Mouse (Mus musculus): ENCODE results near the gene Rabggtb. TPM values are rescaled to one million over a fixed set of nuclear protein-coding genes. Genes with fewer than 3 reads are reported as not detected.

Gene Rabggtb
- polyA plus RNA-seq, 1 experiment from 2014 or later = 41.5 TPM

DNA sequence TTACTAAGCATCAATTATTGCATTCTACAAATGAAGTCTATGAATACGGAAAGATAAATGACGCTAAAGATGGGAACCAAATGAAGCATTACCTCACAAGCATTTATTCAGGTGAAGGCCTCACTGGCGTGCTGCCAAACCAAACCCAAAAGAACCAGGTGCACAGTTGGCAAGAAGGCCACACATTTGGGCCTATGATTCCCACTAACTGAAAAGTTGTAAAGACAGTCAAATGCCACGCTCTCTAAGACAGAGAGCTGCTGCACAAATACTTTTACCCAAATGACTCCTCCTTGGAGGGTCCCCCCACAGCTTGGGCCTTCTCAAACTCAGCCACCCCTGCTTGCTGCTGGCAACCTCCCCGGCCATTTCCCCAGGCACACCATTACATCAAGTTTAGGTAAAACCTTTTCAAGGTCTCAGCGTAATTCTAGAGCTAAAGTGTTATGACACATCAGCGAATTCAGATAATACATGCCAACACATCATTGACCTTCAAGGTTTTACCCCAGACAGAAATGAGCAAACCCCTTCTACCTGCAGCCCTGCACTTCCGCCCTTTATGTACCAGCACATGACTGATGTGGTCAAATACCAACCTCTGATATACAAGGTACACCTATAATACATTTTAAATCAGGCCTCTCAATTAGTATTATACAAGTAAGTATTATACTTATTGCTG, 1.5 kb downstream of the Rabggtb start:
- no peaks in the 10 kb centered on the region for H3K27me3 ChIP-seq
- 50% methylated on average over 8 of the region's 8 CpGs for WGBS
- H3K9ac ChIP-seq = peak overlapping the region; percentile 97
- no peak overlapping the region for H3K27ac ChIP-seq
- H3K4me3 ChIP-seq = peak overlapping the region; percentile 89
- no peak for ATAC-seq (ENCODE audit: low FRiP score, low read depth)
- H3K4me1 ChIP-seq = peaks cover 48% of the 10 kb centered on the region
- H3K4me2 ChIP-seq (replicated peaks) = peak overlapping the region; percentile 87
- H3K9me3 ChIP-seq = no peaks in the 10 kb centered on the region
- H3K36me3 ChIP-seq = peaks cover 49% of the 10 kb centered on the region

GRCm38 (mm10) chr3:153910489-153910888, 2.3 kb downstream of the Rabggtb start:
- no peaks in the 10 kb centered on the region for H3K9me3 ChIP-seq
- H3K4me2 ChIP-seq (replicated peaks) = peak overlapping the region; percentile 87
- H3K4me1 ChIP-seq = peaks cover 48% of the 10 kb centered on the region
- ATAC-seq (ENCODE audit: low FRiP score, low read depth) = no peak
- no peaks in the 10 kb centered on the region for H3K27me3 ChIP-seq
- peak overlapping the region; percentile 97 for H3K9ac ChIP-seq
- H3K4me3 ChIP-seq = peak overlapping the region; percentile 89
- H3K27ac ChIP-seq = no peak overlapping the region
- H3K36me3 ChIP-seq = peaks cover 58% of the 10 kb centered on the region
- 75% methylated on average over 7 of the region's 7 CpGs for WGBS

DNA sequence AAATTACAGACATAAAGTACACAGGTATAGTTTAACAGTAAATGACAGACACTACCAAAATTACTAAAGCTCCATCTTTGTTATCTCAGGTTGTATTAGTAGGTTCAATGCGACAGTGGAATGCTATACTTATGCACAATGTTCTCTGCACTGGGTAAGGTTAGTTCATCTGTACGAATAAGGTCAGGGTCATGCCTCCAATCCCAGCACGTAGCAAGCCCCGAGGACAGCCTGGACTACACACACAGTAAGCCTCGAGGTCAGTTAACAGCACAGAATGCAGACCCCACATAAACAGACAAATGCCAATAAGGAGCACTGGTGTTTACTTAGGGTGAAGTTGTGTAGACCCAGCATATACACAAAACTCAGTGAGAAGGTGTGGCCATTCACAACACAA, 3.9 kb downstream of the Rabggtb start:
- H3K4me3 ChIP-seq = no peak overlapping the region
- H3K9me3 ChIP-seq = no peaks in the 10 kb centered on the region
- H3K4me2 ChIP-seq (replicated peaks) = peak overlapping the region; percentile 87
- no peak overlapping the region for H3K27ac ChIP-seq
- no peak overlapping the region for H3K9ac ChIP-seq
- peaks cover 47% of the 10 kb centered on the region for H3K4me1 ChIP-seq
- H3K36me3 ChIP-seq = peaks cover 74% of the 10 kb centered on the region
- no peaks in the 10 kb centered on the region for H3K27me3 ChIP-seq
- no peak for ATAC-seq (ENCODE audit: low FRiP score, low read depth)
- WGBS = 78% methylated on average over 5 of the region's 5 CpGs

DNA sequence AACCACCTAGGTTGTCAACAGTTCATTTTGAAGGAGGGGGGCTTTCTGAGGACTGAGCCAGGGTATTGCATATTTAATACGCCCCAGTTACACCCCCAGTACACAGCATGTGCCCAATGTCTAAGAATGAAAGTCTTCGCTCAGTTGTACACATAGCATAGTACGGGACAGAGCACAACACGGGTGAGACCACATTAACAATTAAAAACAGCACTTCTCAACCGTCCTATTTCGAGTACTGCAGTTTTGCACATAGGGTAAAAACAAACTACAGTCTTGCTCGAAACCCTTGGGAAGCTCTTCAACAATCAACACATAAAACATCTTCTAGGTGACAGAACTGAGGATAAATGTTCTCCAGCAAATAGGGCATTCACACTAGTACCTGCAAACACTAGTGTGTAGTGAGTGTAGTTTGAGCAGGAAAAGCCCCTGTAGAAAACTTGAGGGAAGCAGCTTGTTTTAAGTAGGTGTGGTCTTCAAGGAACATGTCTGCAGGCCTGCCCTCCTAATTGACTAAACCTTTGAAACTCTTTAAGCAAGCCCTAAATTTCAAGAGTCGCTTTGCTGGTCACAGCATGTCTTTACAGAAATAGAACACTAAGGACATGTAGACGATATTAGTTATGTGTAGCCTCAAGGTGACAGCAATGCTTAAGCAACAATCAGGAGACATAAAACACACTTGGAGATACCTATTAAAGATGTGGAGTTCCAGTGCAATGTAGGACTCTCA, 6.5 kb downstream of the Rabggtb start, which contains the start of gene Msh4:
Gene Msh4, minus strand, starts transcription at position 3 of the 736 bp plus-strand sequence.
- H3K9ac ChIP-seq = no peak within 1 kb of the TSS
- WGBS = 81% methylated on average over 9 of the region's 9 CpGs
- no peak within 1 kb of the TSS; the same call in 1 of the 2 replicates for H3K27ac ChIP-seq
- H3K4me1 ChIP-seq = peaks cover 34% of the 10 kb centered on the region
- no peak within 1 kb of the TSS for H3K4me2 ChIP-seq (replicated peaks)
- H3K36me3 ChIP-seq = peaks cover 81% of the 10 kb centered on the region
- no peak for ATAC-seq (ENCODE audit: low FRiP score, low read depth)
- H3K4me3 ChIP-seq = no peak within 1 kb of the TSS
- H3K9me3 ChIP-seq = no peaks in the 10 kb centered on the region
- H3K27me3 ChIP-seq = no peaks in the 10 kb centered on the region

GRCm38 (mm10) chr3:153905251-153906135, 7.3 kb downstream of the Rabggtb start:
- Histone ChIP-seq H3K9ac (no peak overlapping the region), H3K27me3 (no peaks in the 10 kb centered on the region), H3K27ac (no peak overlapping the region; the same call in 1 of the 2 replicates), H3K4me2 (replicated peaks) (no peak overlapping the region), H3K4me1 (peaks cover 26% of the 10 kb centered on the region), H3K36me3 (peaks cover 73% of the 10 kb centered on the region), H3K4me3 (no peak overlapping the region), H3K9me3 (no peaks in the 10 kb centered on the region)
- WGBS = 86% methylated on average over 49 of the region's 49 CpGs
- no peak for ATAC-seq (ENCODE audit: low FRiP score, low read depth)

DNA sequence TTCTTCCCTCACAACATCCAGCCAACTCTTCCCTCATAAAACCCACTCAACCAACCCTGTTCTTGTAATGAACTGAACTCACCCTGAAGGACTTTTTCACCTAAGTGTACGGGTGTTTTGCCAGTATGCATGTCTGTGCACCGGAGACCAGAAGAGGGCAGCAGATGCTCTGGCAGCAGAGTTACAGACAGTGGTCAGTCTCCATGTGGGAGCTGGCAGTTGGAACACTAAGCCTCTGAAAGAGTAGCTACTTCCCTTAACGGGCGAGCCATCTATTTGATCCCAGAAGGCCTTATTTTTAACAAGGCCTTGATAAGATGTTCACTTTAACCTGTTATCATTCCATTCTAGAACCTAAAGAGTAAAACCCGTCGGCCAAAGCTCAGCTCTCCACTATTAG, 8.2 kb downstream of the Rabggtb start:
- Histone ChIP-seq H3K27ac (no peak overlapping the region), H3K9ac (no peak overlapping the region), H3K4me3 (no peak overlapping the region), H3K4me2 (replicated peaks) (no peak overlapping the region), H3K4me1 (peaks cover 17% of the 10 kb centered on the region), H3K36me3 (peaks cover 64% of the 10 kb centered on the region), H3K9me3 (no peaks in the 10 kb centered on the region), H3K27me3 (no peaks in the 10 kb centered on the region)
- ATAC-seq (ENCODE audit: low FRiP score, low read depth) = no peak
- 71% methylated on average over 6 of the region's 6 CpGs for WGBS

DNA sequence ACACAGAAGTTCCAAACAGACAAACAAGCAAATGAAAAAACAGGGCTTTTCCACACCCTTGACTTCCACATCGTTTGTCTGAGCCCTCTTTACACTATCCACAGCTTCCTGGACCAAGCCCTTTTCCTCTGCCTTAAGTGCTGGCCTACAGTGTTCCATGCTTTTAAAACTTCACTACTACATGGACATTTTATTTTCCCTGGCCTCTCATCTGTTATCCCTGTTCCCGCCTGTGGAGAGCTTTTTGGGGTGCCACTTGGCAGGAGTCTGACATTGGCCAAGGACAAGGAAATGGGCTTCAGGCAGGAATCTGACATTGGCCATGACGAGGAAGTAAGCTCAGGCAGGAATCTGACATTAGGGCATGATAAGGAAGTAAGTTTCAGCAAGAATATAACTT, 10.2 kb downstream of the Rabggtb start:
- no peaks in the 10 kb centered on the region for H3K27me3 ChIP-seq
- H3K9me3 ChIP-seq = no peaks in the 10 kb centered on the region
- H3K4me1 ChIP-seq = no peaks in the 10 kb centered on the region
- no peak overlapping the region for H3K27ac ChIP-seq
- H3K4me2 ChIP-seq (replicated peaks) = no peak overlapping the region
- 68% methylated on average over 3 of the region's 3 CpGs for WGBS
- H3K9ac ChIP-seq = no peak overlapping the region
- ATAC-seq (ENCODE audit: low FRiP score, low read depth) = no peak
- peaks cover 44% of the 10 kb centered on the region for H3K36me3 ChIP-seq
- H3K4me3 ChIP-seq = no peak overlapping the region

DNA sequence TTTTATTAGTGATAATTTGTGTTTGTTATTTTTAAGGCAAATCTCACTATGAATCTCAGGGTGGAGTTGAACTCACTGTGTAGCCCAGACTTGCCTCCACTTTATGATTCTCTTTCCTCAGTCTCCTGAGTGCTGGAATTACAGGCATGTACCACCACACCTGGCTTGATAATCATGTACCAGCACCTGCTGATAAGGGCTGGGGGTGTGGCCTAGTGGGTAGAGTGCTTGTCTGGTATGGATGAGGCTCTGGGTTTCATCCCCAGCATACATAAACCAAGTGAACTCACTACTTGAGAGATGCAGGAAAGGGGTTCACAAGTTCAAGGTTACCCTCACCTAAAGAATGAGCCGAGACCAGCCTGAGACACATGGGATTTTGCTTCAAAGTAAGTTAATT, 10.9 kb downstream of the Rabggtb start:
- H3K9ac ChIP-seq = no peak overlapping the region
- H3K4me3 ChIP-seq = no peak overlapping the region
- peaks cover 37% of the 10 kb centered on the region for H3K36me3 ChIP-seq
- no peak overlapping the region for H3K4me2 ChIP-seq (replicated peaks)
- ATAC-seq (ENCODE audit: low FRiP score, low read depth) = no peak
- no peaks in the 10 kb centered on the region for H3K4me1 ChIP-seq
- 77% methylated on average over 1 of the region's 1 CpGs for WGBS
- no peak overlapping the region for H3K27ac ChIP-seq
- no peaks in the 10 kb centered on the region for H3K9me3 ChIP-seq
- H3K27me3 ChIP-seq = no peaks in the 10 kb centered on the region

DNA sequence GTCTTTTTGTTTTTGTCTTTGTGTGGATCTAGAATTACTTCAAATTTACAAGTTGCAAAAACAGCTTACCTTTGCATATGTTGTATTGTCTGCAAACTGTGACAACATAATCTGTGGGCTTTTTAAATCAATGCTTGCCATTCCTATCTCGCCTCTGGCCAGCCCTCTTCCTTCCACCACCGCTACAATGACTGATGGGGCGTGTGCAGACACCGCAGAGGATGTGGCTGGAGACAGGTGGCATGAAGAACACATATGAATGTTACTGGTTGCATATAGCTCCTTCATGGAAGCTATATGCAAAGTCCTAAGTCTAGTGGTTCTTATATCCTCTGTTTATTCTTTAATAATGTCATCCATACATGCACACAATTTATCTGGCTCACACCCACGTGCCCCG, 15.6 kb downstream of the Rabggtb start:
- no peaks in the 10 kb centered on the region for H3K4me1 ChIP-seq
- WGBS = 76% methylated on average over 6 of the region's 6 CpGs

DNA sequence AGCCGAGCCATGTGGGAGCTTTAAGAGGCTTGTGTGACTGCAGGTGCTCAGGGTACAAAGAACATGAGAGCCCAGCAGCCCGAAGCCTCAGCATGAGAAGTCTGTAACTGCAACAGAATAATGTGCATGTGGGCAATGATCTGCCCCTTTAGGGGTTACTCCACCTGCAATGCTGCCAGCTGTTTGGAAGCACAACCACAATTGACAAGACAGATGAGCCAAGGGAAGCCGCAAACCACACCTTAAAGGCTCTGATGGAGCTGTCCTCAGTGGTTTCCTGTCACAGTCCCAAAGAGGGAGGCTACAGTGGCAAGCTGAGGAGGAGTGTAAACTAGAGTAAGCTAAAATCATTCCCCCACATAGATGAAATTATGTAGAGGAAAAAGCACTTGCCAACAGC, 17.4 kb downstream of the Rabggtb start:
- Histone ChIP-seq H3K4me2 (replicated peaks) (no peak overlapping the region), H3K27me3 (no peaks in the 10 kb centered on the region), H3K4me1 (no peaks in the 10 kb centered on the region), H3K27ac (no peak overlapping the region), H3K36me3 (no peaks in the 10 kb centered on the region), H3K9ac (no peak overlapping the region), H3K9me3 (no peaks in the 10 kb centered on the region), H3K4me3 (no peak overlapping the region)
- ATAC-seq (ENCODE audit: low FRiP score, low read depth) = no peak
- 83% methylated on average over 3 of the region's 3 CpGs for WGBS

More for the DNA sequence above, 15.6 kb downstream of the Rabggtb start:
- Histone ChIP-seq H3K27me3 (no peaks in the 10 kb centered on the region), H3K9me3 (no peaks in the 10 kb centered on the region), H3K4me3 (no peak overlapping the region), H3K4me2 (replicated peaks) (no peak overlapping the region), H3K36me3 (no peaks in the 10 kb centered on the region), H3K27ac (no peak overlapping the region), H3K9ac (no peak overlapping the region)
- no peak for ATAC-seq (ENCODE audit: low FRiP score, low read depth)

DNA sequence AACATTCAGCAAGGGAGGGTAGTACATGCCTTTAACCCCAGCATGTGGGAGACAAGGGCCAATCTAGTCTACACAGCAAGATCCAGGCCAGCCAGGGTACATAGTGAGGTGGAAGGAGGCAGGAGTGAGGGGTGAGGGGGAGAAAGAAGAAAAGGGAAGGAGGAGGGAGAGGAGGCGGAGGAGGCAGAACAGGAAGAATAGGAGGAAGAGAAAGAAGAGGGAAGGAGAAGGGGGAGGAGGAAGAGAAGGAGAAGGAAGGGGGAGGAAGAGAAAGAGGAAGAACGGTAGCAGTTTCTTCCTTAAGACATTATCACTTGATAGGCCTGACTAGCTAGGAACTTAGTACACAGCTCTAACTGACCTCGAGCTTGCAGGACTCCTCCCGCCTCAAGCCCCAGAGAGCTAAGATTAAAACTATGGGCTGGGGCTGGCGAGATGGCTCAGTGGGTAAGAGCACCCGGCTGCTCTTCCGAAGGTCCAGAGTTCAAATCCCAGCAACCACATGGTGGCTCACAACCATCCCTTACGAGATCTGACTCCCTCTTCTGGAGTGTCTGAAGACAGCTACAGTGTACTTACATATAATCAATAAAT, 23.5 kb downstream of the Rabggtb start:
- ATAC-seq (ENCODE audit: low FRiP score, low read depth) = no peak
- Histone ChIP-seq H3K4me3 (no peak overlapping the region), H3K27ac (no peak overlapping the region), H3K27me3 (no peaks in the 10 kb centered on the region), H3K9ac (no peak overlapping the region), H3K36me3 (no peaks in the 10 kb centered on the region), H3K4me2 (replicated peaks) (no peak overlapping the region), H3K9me3 (no peaks in the 10 kb centered on the region), H3K4me1 (no peaks in the 10 kb centered on the region)
- WGBS = 87% methylated on average over 8 of the region's 8 CpGs

DNA sequence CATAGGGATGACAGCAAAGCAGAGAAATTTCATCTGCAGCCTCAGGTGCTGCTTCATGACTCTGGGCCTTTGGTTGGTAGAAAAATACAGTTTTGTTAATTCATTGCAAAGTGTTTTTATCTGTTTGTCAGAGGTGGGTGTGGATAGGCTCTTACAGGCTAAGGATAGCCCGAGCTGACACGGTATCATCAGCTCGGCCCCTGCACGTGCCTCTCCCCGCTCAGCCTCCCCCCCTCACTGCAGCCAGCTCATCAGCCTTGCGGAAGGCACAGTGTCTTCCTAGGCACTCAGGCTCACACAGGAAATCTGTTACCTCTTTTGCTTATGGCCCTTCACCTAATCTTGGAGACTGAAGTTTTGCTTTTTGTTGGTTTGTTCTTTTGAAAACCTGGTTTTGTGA, 24.7 kb downstream of the Rabggtb start:
- Histone ChIP-seq H3K4me1 (no peaks in the 10 kb centered on the region), H3K4me3 (no peak overlapping the region), H3K27ac (no peak overlapping the region), H3K9ac (no peak overlapping the region), H3K9me3 (no peaks in the 10 kb centered on the region), H3K27me3 (no peaks in the 10 kb centered on the region), H3K36me3 (no peaks in the 10 kb centered on the region), H3K4me2 (replicated peaks) (no peak overlapping the region)
- 66% methylated on average over 6 of the region's 6 CpGs for WGBS
- no peak for ATAC-seq (ENCODE audit: low FRiP score, low read depth)

Measured in limb, embryonic 13.5 days (tissue).